Mouse (Mus musculus): ENCODE results near the gene Rnf216. TPM values are rescaled to one million over a fixed set of nuclear protein-coding genes. Genes with fewer than 3 reads are reported as not detected.
A peak's percentile ranks its signal among the peaks of the same experiment; 100 is the strongest.

Gene Rnf216
- total RNA-seq, 1 experiment from 2014 or later = 127 TPM

DNA sequence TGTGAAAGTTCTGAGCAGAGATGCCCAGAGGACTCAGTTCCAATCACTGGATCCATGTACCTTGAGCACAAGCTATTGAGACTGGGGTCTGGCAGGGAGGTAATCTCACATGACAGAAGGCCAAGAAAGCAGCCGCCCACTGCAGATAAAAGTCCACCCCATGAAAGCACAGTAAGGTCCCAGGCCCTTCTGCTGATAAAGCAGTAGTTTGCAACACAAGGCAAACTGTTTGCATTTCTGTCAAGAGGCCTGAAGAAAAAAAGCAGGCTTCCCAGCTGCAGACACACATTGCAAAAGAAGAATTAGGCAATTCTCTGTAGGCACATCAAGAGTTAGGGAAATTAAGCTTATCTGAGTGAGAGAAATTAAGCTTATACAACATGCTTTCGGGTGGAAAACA is 54.6 kb downstream of the Rnf216 start:
- ATAC-seq (ENCODE audit: extremely low read depth, insufficient number of reproducible peaks, low FRiP score, poor library complexity, severe bottlenecking) = no peak

DNA sequence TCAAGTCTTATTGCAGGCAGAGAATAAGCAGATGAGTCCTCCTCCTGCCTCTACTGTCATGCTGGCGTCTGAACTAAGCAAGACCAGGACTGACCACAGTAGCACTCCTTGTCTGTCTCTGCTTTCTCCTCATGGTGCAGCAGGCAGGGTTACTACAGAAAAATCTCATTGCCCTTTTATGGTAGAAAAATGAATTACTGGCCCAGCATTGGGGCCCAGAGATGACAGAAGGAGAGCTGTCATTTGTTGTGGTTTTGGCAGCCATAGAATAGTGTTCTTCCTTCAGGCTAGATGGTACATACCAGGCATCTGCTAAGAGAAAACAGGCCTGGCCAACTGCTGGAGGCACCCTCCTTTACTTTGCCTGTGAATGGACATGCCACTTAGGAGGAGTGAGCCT is 55.0 kb downstream of the Rnf216 start:
- no peak for ATAC-seq (ENCODE audit: extremely low read depth, insufficient number of reproducible peaks, low FRiP score, poor library complexity, severe bottlenecking)

DNA sequence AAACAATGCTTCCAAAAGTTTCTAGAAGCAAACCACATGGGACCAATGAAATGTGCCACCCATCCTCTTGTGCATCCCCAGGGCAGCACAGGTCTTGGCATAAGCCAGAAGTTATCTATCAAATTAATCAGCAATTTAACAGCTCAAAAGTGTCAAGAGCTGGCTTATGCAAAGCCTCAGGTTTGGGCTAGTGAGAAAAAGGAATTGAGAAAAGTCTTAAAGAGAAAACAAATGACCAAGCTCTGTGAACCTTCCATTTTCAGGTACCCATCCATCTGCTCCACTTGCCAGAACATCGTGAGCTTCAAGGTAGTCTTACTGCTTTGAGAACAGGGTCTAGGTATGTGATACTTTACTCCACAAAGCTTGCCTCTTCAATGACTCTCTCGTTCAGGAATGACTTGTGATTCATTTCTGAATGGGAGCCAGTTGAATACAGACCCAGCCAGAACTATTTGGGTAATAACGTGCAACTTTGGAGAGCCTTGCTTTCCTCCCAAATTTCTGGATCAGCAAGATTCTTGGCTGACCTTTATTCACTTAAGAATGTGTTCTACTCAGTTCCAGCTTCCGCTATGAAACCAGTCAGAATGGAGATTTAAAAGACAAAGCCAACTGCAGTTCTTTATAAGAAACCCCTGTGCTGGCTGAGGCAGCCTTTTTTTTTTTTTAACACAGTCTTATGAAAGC is 56.5 kb downstream of the Rnf216 start:
- 0 out of 2 replicates have a peak, but pooled peaks have one; percentile 8 for ATAC-seq (ENCODE audit: extremely low read depth, insufficient number of reproducible peaks, low FRiP score, poor library complexity, severe bottlenecking)

DNA sequence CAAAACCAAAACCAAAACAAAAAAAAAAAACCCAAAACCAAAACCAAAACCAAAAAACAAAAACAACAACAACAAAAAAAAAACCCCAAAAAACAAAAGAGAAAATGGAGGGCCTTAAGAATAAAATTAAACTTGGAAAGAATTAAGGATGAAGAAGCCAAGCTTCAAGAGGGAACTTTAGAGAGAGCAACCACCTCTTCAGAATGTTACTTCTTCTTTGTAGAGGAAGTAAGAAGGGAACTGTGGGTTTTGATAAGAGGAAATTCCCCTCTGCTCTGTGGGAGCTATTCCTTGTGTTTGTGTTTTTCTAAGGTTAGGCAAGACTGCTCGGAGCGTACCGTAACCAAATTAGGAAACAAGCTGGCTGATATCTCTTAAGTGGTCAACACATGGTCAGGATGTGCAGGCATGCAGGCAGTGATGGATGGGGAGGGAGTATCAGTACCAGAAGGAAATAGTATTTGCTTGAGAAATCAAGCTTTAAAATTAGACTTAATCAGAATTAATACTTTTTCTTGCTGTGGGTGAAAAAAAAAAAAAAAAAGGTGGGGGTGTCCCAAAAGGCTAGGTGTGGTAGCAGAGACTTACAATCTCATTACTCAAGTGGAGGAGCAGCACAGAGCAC is 57.2 kb downstream of the Rnf216 start:
- peak; percentile 55; the same call in 1 of the 2 replicates for ATAC-seq (ENCODE audit: extremely low read depth, insufficient number of reproducible peaks, low FRiP score, poor library complexity, severe bottlenecking)

DNA sequence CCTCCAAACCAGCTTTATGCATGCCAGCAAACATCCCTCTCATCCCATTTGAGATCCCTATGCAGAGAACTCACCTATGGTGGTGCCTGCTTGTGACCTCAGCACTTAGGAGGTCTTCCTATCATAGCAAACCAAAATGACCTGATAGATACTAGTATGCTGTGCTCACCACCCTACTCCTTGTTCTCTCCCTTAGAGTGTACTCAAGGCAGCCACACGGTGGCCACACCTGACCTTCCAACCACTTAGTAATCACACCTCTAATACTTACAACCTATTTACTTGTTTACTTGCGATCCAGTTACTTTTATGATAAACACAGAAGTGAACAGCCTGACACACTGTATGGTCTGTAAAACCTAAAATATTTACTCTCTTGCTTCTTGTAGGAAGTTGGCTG is 58.1 kb downstream of the Rnf216 start:
- ATAC-seq (ENCODE audit: extremely low read depth, insufficient number of reproducible peaks, low FRiP score, poor library complexity, severe bottlenecking) = no peak

DNA sequence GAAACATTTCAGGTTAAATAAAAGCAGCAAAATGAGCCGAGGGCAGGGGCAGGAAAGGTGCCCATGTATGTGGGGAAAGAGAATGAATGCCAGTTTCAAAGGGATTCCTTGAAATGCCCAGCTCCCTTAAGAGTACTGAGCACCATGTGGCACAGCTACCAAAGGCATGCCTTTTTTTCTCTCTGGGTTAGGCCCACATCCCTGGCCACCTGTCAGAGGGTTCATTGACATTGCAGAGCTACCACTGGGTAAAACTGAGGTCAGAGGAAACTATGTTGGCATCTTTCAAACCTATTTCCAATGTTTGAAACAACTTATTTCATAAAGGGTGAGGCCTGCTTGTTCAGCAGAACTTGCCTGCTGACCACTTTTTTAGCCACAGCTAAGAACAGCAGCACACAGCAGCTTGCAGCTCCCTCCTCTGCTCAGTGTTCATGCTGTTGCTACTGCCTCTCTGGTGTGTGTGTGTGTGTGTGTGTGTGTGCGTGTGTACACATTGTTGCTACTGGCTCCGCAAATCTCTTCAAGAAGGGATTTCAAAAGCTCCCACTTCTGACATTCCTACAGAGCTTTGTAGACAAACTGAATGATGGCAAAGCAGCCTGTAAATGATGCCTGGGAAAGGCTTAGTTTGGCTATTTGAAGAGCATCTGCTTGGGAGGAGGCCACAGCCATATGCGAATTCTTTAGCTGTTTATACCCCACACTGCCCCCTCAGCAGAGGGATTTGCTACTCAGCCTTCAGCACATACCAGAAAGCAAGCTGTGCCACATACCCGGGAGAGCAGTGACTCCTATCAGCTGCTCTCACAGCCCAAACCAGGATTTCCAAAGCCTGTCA is 59.4 kb downstream of the Rnf216 start:
- ATAC-seq (ENCODE audit: extremely low read depth, insufficient number of reproducible peaks, low FRiP score, poor library complexity, severe bottlenecking) = no peak

DNA sequence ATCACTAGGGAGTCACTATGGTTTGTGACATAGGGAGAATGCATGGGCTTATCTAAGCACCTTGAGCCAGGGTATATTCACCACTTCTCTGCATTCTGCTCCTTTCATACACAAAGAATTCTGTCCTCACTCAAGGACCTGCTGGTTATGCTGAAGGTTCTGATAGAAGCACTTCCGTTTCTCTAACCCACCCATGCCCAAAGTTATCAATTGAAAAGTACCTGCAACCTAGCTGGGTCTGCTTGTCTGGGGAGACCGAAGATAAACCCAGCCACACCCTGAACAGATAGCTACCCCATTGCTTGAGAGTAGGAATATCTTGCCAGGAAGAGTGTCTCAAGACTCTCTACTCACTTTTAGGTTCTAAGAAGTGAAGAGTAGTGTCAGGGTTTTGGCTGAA is 60.1 kb downstream of the Rnf216 start:
- ATAC-seq (ENCODE audit: extremely low read depth, insufficient number of reproducible peaks, low FRiP score, poor library complexity, severe bottlenecking) = no peak

DNA sequence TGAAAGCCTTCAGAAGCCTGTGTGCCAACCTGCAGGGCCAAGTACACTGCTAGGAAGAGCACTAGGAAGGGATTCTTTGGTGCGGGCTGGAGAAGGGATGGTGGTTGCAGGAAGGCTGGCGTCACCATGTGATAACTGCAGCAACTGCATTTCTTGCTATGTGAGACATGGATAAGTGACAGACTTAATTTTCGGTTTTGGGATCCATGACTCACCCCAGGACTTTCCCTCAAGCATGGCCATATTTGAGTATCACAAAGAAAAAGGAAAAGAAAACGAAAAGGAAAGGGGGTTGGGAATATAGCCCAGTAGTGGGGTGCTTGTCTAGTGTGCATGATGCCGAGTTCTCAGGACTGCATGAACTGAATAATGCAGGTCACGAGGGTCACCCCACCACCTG is 60.9 kb downstream of the Rnf216 start:
- ATAC-seq (ENCODE audit: extremely low read depth, insufficient number of reproducible peaks, low FRiP score, poor library complexity, severe bottlenecking) = no peak

DNA sequence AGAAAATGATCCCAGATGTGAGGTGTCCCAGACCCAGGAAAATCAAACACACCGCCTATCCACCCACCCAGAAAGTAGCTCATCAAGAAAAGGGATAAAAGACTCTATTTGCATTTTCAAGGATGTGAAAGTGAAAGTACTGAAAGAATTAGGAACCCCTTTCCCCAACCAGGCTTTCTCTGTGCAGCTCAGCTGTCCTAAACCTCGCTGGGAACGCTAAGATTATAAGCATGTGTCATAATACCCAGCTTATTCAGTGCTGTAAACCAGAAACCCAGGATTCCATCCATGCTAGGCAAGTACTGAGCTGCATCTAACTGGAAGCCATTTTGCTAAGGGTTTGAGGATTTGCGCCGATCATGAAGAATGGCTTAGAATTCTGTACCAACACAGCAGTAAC is 62.5 kb downstream of the Rnf216 start:
- ATAC-seq (ENCODE audit: extremely low read depth, insufficient number of reproducible peaks, low FRiP score, poor library complexity, severe bottlenecking) = 0 out of 2 replicates have a peak, but pooled peaks have one; percentile 16

DNA sequence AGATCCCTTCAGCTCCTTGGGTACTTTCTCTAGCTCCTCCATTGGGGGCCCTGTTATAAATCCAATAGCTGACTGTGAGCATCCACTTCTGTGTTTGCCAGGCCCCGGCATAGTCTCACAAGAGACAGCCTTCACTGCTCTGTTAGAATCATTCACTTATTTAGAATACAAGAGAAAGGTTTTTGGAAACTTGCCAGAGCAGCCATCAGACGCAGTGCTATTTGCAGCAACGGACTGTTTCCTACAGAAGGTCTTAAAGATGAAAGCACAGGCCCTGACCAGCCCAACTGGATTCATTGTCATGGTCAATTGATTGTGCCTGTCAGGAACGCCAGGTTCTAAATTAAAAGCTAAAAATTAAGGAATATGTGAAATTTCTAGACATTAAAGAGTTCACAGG is 63.0 kb downstream of the Rnf216 start:
- ATAC-seq (ENCODE audit: extremely low read depth, insufficient number of reproducible peaks, low FRiP score, poor library complexity, severe bottlenecking) = no peak

DNA sequence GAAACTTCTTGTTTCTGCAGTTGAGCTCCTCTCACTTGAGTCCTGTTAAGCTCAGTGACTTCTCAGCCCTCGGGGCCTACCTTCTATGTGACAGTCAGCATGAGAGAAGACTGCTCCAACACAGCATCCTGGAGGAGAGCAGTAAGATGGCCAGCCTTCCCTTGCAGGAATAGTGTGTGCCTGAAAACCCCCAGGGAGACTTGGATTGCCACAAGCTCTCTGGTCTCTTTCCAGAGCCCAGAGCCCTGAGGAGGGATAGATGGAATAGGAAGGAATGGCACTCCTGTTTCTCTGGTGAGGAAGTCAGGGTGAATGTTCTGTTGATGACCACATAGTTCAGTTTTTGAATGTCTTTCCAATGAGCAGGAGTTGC is 63.8 kb downstream of the Rnf216 start:
- ATAC-seq (ENCODE audit: extremely low read depth, insufficient number of reproducible peaks, low FRiP score, poor library complexity, severe bottlenecking) = no peak

DNA sequence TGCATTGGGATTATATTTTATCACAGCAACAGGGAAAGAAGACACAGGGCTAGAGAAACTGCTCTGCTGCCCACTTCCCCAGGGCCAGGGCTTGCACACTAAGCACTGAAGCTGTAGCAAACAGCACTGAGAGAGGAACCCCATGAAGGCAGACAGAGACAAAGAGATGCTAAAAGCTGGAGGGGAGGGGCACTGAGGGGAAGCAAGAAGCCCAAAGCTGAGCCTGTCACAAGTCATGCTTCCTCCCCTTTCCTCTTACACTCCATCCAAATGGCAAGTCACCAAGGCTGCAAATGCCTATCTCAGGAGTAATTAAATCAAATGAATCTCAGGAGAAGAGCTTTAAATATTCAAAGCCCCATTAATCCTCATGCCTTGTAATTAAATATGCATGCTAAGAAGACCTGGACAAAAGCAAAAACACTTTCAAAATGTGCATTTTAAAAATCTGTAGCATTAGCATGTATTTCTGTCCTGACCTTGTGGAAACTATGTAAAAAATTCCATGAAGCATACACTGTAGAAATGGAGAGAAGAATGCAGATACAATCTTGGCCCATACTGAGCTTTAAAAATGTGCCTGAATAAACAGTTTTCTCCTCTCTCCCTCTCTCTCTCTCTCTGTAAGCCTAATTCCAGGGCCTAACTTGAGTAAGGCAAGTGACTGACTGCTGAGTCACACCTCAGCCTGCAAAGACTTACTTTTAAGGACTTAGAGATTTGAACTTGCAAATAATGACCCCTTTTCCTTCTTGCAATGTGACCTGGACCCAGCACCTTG is 64.4 kb downstream of the Rnf216 start:
- ATAC-seq (ENCODE audit: extremely low read depth, insufficient number of reproducible peaks, low FRiP score, poor library complexity, severe bottlenecking) = peak; percentile 32; the same call in 1 of the 2 replicates

DNA sequence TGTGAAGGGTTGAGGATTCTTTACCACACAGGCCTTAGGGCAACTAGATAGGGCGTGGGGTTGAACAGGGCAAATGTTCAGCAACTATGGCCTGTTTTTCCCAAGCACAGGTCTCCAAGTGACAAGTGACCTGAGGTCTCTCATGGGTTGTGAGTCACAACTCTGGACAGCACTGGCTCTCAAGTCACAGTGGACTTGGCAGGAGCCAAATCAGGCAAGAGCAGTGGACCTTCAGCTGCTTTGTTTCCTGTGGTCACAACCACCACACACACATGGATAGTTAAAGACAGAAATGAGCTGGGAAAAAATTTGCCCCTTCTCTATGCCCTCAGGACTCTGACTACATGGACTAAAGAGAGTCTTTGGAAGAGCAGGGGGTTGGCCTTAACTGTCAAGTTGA is 65.2 kb downstream of the Rnf216 start:
- no peak for ATAC-seq (ENCODE audit: extremely low read depth, insufficient number of reproducible peaks, low FRiP score, poor library complexity, severe bottlenecking)

DNA sequence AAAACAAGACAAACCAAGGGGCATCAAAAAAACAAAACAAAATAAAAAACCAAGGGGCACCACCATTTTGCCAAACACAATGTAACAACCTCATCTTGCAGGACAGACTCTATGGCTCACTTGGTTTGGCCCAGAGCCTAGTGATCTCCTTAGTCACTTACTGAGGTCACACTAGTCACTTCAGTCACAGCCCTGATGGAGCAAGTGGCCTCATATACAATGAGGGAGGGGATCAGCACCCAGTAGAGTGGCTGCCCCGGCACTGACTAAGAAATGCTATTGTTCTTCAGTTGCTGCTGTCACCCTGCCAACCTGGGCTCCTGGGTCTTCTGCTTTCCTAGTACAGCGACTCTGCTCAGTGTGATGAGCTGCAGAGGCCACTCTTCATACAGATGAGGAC is 68.9 kb downstream of the Rnf216 start:
- no peak for ATAC-seq (ENCODE audit: extremely low read depth, insufficient number of reproducible peaks, low FRiP score, poor library complexity, severe bottlenecking)

DNA sequence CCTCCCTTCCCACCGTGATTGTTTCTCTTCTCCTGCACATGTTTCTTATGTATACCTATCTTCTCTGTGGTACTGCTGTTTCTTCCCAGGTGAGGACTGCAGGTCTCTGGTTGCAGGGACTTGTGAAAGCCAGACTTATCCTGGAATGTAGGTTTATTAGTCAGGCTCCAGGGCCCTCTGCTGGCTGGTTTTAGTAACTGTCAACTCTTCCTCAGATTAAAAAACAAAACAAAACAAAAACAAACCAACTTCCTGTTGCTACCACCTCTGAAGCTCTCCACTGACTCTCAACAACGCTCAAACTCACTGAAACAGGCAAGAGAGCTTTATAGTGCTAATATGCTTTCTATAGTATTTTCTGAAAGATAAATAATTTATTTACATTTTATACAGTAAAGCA is 69.5 kb downstream of the Rnf216 start:
- ATAC-seq (ENCODE audit: extremely low read depth, insufficient number of reproducible peaks, low FRiP score, poor library complexity, severe bottlenecking) = peak; percentile 49; the same call in 1 of the 2 replicates

DNA sequence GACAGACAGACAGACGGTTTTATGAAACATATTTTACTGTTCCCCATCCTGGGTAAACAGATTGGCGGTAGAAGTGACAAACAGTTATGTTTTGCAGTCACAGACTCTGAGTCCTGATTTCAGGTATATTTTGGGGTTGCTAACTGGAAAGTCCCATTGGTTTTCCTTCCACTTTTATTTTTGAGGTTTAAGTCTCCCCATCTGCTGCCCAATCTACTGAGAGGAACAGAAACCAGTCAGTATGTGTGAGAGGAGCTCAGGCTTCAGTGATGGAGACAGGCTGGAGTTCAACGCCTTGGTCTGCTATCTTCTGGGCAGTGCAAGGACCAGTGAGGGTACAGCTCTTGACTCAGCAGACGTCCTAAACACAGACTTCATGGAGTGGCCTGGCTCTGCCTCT is 74.0 kb downstream of the Rnf216 start:
- ATAC-seq (ENCODE audit: extremely low read depth, insufficient number of reproducible peaks, low FRiP score, poor library complexity, severe bottlenecking) = peak; percentile 17; the same call in 1 of the 2 replicates

DNA sequence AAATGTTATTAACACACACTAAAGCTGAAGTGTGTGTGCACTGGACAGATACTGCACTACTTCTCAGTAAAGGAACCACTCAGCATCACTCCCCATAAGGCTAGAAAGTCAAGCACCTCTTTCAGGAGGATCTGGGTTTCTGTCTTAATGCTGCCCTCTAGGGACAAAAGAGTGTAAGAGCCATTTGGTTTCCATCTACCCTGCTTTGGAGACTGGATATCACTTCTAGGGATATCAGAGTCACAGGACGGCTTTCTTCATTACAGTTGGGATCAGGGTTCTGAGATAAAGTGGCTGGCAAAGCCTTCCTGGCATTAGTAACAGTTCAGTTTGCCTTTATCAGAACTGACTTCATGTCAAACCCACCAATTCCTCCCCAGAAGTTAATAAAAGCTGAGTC is 75.6 kb downstream of the Rnf216 start:
- ATAC-seq (ENCODE audit: extremely low read depth, insufficient number of reproducible peaks, low FRiP score, poor library complexity, severe bottlenecking) = peak; percentile 67

DNA sequence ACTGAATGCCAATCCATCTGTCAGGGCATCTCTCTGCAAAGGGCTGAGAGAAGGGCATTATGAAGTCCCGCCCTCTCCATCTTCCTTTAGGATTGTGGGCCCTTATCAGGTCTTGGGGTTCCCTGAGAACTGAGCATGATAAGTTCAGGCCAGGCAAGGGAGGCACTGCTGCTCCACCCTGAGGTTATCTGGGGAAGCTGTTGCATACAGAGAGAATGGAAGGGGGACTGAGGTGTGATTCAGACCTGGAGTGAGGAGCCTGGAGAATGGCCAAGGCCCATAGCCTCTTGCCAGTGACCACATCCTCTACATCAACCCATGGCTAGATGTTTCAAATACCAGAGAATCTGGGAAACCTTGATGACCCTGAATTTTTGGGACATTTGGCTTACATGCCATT is 76.7 kb downstream of the Rnf216 start:
- ATAC-seq (ENCODE audit: extremely low read depth, insufficient number of reproducible peaks, low FRiP score, poor library complexity, severe bottlenecking) = no peak

DNA sequence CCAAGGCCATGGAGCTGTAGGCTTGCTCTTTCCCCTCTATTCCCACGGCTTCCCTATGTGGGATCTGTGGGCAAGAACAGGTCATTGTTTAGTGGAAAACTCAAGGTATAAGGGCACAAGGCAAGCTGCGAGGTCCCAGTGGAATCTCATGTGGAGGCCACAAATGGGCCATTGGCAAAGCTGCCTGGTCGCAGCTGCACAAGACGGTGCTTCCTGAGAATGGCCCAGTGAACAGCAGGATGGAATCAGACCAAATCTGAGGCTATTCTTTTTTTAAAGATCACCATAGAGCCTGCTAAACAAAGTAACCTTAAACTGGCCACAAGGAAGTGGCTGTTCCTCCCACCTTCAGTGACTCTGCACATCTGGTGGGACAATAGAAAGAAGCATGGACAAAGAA is 77.5 kb downstream of the Rnf216 start:
- ATAC-seq (ENCODE audit: extremely low read depth, insufficient number of reproducible peaks, low FRiP score, poor library complexity, severe bottlenecking) = no peak
